In the genomic region with DNA sequence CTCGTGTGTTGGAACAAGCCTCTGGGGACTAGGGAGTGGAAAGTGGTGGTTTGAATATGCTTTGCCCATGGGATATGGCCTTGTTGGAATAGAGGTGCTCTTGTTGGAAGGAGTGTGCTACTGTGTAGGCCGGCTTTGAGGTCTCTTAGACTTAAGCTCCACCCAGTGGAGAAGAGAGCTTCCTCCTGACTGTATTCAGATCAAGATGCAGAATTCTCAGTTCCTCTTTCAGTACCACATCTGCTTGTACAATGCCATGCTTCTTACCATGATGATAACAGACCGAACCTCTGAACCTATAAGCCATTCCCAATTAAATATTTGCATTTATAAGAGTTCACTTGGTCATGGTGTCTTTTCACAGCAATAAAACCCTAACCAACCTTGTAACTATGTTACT, we compare ENCODE assay signal across 21 mouse cellular contexts. TPM values are rescaled to one million over a fixed set of nuclear protein-coding genes. Genes with fewer than 3 reads are reported as not detected.
DNase-seq lines count a peak whose midpoint lies in the region; ATAC-seq and TF ChIP-seq lines count a peak whose summit lies in the region.
"Had no signal": no experiment of that assay in that cellular context is flagged by ENCODE, and none has a peak within 500 bp of the region (broad histone marks: within the 10 kb centered on the region; RNA-seq: fewer than 3 reads in every experiment).

No protein-coding gene starts in this region.

- no peak for DNase-seq in gastrocnemius, adult 2 months
- no peak for DNase-seq in gastrocnemius, postnatal 36 days
- peak; percentile 28 to 57 for DNase-seq in spleen, adult 2 months (ENCODE audit: low read depth in 1 of 2, low spot score in 2 of 2)
- no peak for DNase-seq in spleen, adult 18-20 months
- DNase-seq in frontal cortex, postnatal 10 days (ENCODE audit: low spot score in 2 of 2), result no peak
- no peak for DNase-seq in limb, embryonic 10.5 days (ENCODE audit: low spot score)
- DNase-seq in midbrain, embryonic 14.5 days, result no peak
- DNase-seq: adrenal gland, adult 2 months; cerebellum, adult 9-11 months; kidney, postnatal 4 days; lung, embryonic 14.5 days had no signal

- H3K9me3 ChIP-seq in limb, embryonic 10.5 days (replicated peaks), result no peaks in the 10 kb centered on the region
- no peaks in the 10 kb centered on the region; the same call in 1 of the 2 replicates for H3K9me3 ChIP-seq in midbrain, embryonic 14.5 days (ENCODE audit: control insufficient read depth, low read length)
- H3K9me3 ChIP-seq: embryonic facial prominence, embryonic 13.5 days; hindbrain, embryonic 15.5 days; intestine, embryonic 15.5 days; kidney, embryonic 15.5 days; limb, embryonic 15.5 days; midbrain, embryonic 13.5 days had no signal

- peaks cover 2% of the 10 kb centered on the region for H3K36me3 ChIP-seq in spleen, adult 2 months (ENCODE audit: control insufficient read depth, insufficient read depth, low read length)
- peaks cover 5% of the 10 kb centered on the region for H3K36me3 ChIP-seq in limb, embryonic 10.5 days
- H3K36me3 ChIP-seq in midbrain, embryonic 14.5 days (ENCODE audit: control insufficient read depth, insufficient read depth, low read length), result peaks cover 4% of the 10 kb centered on the region
- H3K36me3 ChIP-seq: intestine, embryonic 15.5 days had no signal

- H3K4me1 ChIP-seq in spleen, adult 2 months (ENCODE audit: control insufficient read depth, insufficient read depth, insufficient read length), result peaks cover 7% of the 10 kb centered on the region; the same call in 1 of the 2 replicates
- no peaks in the 10 kb centered on the region for H3K4me1 ChIP-seq in limb, embryonic 10.5 days
- no peaks in the 10 kb centered on the region for H3K4me1 ChIP-seq in midbrain, embryonic 14.5 days (ENCODE audit: control insufficient read depth, insufficient read depth, low read length)
- H3K4me1 ChIP-seq: embryonic facial prominence, embryonic 13.5 days; heart, embryonic 12.5 days; hindbrain, embryonic 15.5 days; intestine, embryonic 15.5 days; kidney, embryonic 15.5 days; limb, embryonic 15.5 days; midbrain, embryonic 13.5 days had no signal

- intact Hi-C loops in gastrocnemius, adult 2 months (cut with DNase I), result no loop called here
- intact Hi-C loops in gastrocnemius, postnatal 36 days (cut with DNase I), result no loop called here

- no peak overlapping the region for H3K4me2 ChIP-seq in midbrain, embryonic 14.5 days (ENCODE audit: low read length)
- H3K4me2 ChIP-seq: embryonic facial prominence, embryonic 13.5 days; heart, embryonic 12.5 days; hindbrain, embryonic 15.5 days; intestine, embryonic 15.5 days; kidney, embryonic 15.5 days; limb, embryonic 15.5 days; lung, embryonic 14.5 days; midbrain, embryonic 13.5 days had no signal

- peak; percentile 15; the same call in 1 of the 2 replicates for TF ChIP-seq CTCF in gastrocnemius, adult 2 months (IDR thresholded peaks at IDR 0.05)
- TF ChIP-seq CTCF in spleen, adult 2 months (IDR thresholded peaks at IDR 0.05; ENCODE audit: extremely low read depth, insufficient read depth, insufficient read length, insufficient replicate concordance), result peak; percentile 4; the same call in 1 of the 2 replicates

- no peak overlapping the region for H3K27ac ChIP-seq in gastrocnemius, adult 2 months
- H3K27ac ChIP-seq in spleen, adult 2 months (ENCODE audit: insufficient read depth, low read length), result no peak overlapping the region
- H3K27ac ChIP-seq in limb, embryonic 10.5 days, result no peak overlapping the region
- H3K27ac ChIP-seq in midbrain, embryonic 14.5 days (replicated peaks; ENCODE audit: low read depth, low read length), result no peak overlapping the region
- H3K27ac ChIP-seq: embryonic facial prominence, embryonic 13.5 days; hindbrain, embryonic 15.5 days; intestine, embryonic 15.5 days; kidney, embryonic 15.5 days; limb, embryonic 15.5 days; midbrain, embryonic 13.5 days had no signal

- no peaks in the 10 kb centered on the region for H3K27me3 ChIP-seq in spleen, adult 2 months (ENCODE audit: control insufficient read depth, insufficient read depth, low read length)
- no peaks in the 10 kb centered on the region for H3K27me3 ChIP-seq in limb, embryonic 10.5 days (ENCODE audit: low read depth, poor library complexity, severe bottlenecking)
- no peaks in the 10 kb centered on the region for H3K27me3 ChIP-seq in midbrain, embryonic 14.5 days (ENCODE audit: control insufficient read depth, insufficient read depth, low read length)
- H3K27me3 ChIP-seq: embryonic facial prominence, embryonic 13.5 days; heart, embryonic 12.5 days; hindbrain, embryonic 15.5 days; intestine, embryonic 15.5 days; kidney, embryonic 15.5 days; limb, embryonic 15.5 days; midbrain, embryonic 13.5 days had no signal

- H3K9ac ChIP-seq in midbrain, embryonic 14.5 days (replicated peaks; ENCODE audit: low read length), result no peak overlapping the region
- H3K9ac ChIP-seq: embryonic facial prominence, embryonic 13.5 days; heart, embryonic 12.5 days; hindbrain, embryonic 15.5 days; intestine, embryonic 15.5 days; kidney, embryonic 15.5 days; limb, embryonic 15.5 days; lung, embryonic 14.5 days; midbrain, embryonic 13.5 days had no signal

- peak; percentile 97 for ATAC-seq in megakaryocyte, adult 5-6 weeks (ENCODE audit: poor library complexity, severe bottlenecking)
- ATAC-seq in midbrain, embryonic 14.5 days (ENCODE audit: low FRiP score, low TSS enrichment), result no peak
- ATAC-seq: forebrain, embryonic 16.5 days; intestine, embryonic 15.5 days; midbrain, embryonic 13.5 days had no signal

- no peak overlapping the region for H3K4me3 ChIP-seq in gastrocnemius, adult 2 months
- H3K4me3 ChIP-seq in spleen, adult 2 months (ENCODE audit: extremely low read depth, insufficient read depth, insufficient read length), result no peak overlapping the region
- H3K4me3 ChIP-seq in limb, embryonic 10.5 days, result no peak overlapping the region
- no peak overlapping the region for H3K4me3 ChIP-seq in midbrain, embryonic 14.5 days (replicated peaks; ENCODE audit: low read depth, low read length)
- H3K4me3 ChIP-seq: embryonic facial prominence, embryonic 13.5 days; heart, embryonic 12.5 days; hindbrain, embryonic 15.5 days; intestine, embryonic 15.5 days; kidney, embryonic 15.5 days; limb, embryonic 15.5 days; midbrain, embryonic 13.5 days; myocyte had no signal

- WGBS in spleen, adult 2 months, result 21% methylated on average over 3 of the region's 3 CpGs
- 93% methylated on average over 3 of the region's 3 CpGs for WGBS in limb, embryonic 10.5 days
- 91% methylated on average over 3 of the region's 3 CpGs for WGBS in midbrain, embryonic 14.5 days

- no peak for TF ChIP-seq POLR2A in spleen, adult 2 months (IDR thresholded peaks at IDR 0.05; ENCODE audit: low read depth, low read length)

RNA-seq across cellular contexts. Expression of a gene that starts 44.7 kb away (rescaled TPM):
- total RNA-seq in gastrocnemius, adult 2 months (2021), result 10 to 100 TPM; 12.1 to 24.5 TPM
- total RNA-seq in gastrocnemius, postnatal 36 days (2021), result 10 to 100 TPM; 14.5 to 14.7 TPM
- polyA plus RNA-seq in spleen, adult 2 months (2012; rRNA removed), result 8.9 and 11.5 TPM in 2 replicates
- total RNA-seq in megakaryocyte, adult 5-6 weeks (2015), result 12.8 and 15.0 TPM in 2 replicates
- 6.9 and 8.2 TPM in 2 replicates for total RNA-seq in megakaryocyte, adult 5-6 weeks (2017)
- 5.8 and 7.0 TPM in 2 replicates for polyA plus RNA-seq in limb, embryonic 10.5 days (2016; fragmentation: Nextera tagmentation; extraction: Ambion mirVana)
- polyA plus RNA-seq in midbrain, embryonic 14.5 days (2014; fragmentation: Nextera tagmentation; extraction: Ambion mirVana), result 15.7 and 20.0 TPM in 2 replicates

Comparison
In these comparisons a context has a peak if more than half of its experiments do, and no peak if none do; other contexts are left out.
1. DNase-seq: peak in spleen, adult 2 months (2 of 2); none in gastrocnemius, adult 2 months (single experiment), gastrocnemius, postnatal 36 days (0 of 2), spleen, adult 18-20 months (0 of 2), frontal cortex, postnatal 10 days (0 of 2), limb, embryonic 10.5 days (single experiment) and midbrain, embryonic 14.5 days (single experiment).